Mouse (Mus musculus) fibroblast of lung, adult 2 months (primary cell): Measurements from ENCODE around the gene Zfp12.
A peak's percentile ranks its signal among the peaks of the same experiment; 100 is the strongest.

Experiments
- DNase-seq: peaks from one replicate; pipeline ENCODE4 v3.0.0-alpha.2; 2011; ENCODE audit warnings: low read depth

Gene Zfp12

DNA sequence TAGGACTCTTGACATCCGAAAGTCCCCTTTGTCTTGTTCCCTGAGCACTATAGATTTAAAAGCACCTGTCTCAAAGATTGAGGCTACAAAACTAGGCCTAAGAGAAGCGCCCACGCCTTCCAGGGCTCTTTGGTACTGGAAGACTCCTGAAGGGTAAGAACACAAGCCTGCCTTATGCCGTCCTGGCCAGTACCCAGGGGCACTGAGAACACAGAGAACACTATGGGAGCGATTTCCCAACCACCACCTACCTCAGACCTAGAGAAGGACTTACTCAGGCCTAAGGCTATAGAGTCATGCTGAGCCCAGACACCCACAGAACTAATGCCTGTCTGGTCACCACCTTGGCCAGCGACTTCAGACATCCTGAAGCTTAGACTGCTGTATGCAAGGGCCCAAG lies 31.8 kb downstream of the Zfp12 start:
- peak; percentile 8 for DNase-seq

DNA sequence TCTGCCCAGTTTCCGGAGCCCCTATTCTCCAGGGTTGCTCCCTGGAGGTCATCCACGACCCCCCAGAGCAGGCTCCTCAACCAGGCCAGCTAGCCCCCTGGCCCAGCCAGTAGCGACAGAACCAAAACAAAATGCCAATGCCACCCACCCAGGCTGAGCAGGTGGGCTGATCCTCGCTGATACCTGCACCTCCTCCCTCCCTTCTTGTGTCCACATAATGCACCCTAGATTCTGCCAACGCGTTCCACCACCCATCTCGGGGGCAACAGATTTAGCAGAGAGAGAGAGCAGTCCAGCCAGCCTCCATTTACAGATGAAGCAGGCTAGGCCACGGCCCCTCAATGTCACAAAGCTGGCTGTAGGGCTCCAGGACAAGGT lies 34.0 kb downstream of the Zfp12 start:
- no peak for DNase-seq

DNA sequence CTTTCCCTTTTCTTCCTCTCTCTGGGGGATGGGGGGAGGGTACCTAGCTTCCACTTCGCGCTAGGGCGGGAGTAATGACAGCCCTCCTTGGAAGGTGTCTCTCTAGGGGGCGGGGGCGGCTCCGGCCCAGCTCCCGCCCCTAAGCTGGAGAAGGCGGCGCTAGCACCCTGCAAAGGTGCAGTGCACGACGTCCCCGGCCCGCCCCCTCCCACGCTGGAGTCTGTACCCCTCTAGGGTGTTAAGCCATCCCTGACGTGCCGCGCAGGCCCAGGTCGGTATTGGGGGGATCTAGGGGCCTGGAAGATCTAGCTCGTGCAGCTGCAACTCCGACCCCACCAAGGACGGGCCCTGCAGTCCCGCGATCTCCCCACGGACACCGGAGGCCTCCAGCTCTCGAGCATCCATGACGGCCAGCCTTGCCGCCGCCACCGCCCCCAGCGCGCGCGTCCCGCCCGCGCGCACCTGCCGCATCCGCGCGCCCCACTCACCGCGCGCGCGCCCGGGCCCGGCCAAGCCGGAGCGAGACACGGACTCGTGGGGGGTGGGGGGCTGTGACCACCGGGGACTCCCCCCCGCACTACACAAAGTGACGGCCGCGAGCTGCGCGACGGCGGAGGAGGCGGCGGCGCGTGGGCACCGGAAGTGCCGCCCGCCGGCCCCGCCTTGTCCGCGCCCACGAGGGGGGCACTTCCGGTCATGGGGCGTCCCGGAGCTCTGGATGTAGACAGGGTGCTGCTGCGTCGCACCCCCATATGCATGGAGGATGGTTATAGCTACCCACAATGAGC lies 34.6 kb downstream of the Zfp12 start, which contains the start of gene Zfp316:
Zfp316 (minus strand) TSS at position 660 of the 788 bp plus-strand sequence.
- DNase-seq: no peak

DNA sequence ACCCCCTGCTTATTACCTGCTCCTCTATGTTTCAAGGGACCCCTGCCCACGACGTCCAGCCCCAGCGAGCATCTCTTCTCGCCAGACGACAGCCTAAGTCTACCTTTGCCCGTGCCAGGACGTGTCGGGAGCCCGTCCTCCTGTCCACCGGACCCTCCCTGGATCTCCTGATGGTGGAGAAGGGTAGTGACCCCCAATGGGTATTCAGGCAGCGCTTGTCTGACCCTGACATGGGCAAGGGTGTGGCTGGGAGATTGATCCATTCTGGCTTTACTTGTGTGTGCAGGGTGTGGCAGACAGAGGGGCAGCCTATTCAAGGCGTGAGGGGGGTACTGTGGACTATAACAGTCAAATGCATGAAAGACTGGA lies 35.2 kb downstream of the Zfp12 start:
- DNase-seq: peak; percentile 27

DNA sequence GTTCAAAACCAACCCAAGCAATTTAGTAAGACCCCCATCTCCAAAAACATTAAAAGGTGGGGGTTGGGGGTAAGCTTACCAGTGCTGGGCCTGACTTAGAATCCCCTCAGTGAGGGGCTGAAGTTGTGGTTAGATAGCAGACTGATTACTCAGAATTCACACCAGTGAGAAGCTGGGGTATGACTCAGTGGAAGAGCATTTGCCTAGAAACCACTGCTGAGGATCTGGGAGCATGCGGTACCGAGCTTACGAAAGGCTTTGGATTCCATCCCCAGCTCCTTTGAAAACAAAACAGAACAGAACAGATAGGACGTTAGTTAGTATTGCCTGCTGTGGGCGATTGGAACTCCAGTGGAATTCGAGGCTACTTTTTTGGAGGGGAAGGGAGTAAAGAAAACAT lies 36.7 kb downstream of the Zfp12 start:
- DNase-seq: peak; percentile 94

DNA sequence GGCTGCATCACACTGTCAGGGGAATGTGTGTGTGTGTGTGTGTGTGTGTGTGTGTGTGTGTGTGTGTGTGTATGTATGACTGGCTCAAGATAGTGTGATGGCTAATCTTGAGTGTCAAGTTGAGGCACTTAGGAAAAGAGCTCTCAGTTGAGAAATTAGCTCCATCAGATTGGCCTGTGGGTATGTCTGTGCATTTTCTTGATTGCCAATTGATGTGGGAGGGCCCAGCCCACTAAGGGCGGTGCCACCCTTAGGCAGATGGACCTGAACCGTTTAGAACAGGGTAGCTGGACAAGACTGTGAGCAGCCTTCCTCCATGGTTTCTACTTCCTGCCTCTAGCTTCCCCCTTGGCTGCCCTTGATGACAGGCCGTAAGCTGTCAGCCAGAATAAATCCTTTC lies 37.1 kb downstream of the Zfp12 start:
- no peak for DNase-seq

DNA sequence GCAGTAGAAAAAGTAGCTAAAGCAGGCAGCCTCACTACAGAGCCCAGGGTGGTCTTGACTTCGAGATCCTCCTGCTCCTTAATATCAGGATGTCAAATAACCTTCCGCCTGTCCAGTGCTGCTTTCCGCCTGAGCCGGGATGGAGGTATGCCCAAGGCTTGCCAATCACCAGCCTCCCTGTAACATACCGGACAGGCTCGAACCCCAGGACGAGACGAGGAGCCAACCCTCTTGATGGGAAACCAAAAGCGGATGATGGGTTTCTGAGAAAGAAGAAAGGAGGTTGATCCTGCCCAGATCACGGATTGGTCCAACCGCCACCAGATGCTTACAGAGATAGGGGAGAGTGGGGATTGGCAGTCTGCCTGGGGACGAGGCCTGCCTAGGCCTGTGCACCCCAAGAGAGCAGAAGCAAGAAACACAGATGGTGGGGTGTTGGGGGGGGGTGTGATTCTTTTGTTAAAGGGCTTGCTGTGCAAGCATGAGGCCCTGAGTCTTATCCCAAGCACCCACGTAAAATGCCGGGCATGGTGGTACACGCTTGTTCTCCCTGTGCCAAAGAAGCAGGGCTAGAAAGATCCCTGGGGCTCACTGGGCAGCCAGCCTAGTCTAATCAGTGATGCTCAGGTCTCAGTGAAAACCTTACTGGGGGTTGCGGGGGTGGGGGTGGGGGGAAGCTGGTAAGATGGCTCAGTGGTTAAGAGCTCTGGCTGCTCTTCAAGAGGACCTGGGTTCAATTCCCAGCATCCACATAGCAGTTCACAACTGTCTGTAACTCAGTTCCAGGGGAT lies 37.8 kb downstream of the Zfp12 start:
- DNase-seq: no peak

DNA sequence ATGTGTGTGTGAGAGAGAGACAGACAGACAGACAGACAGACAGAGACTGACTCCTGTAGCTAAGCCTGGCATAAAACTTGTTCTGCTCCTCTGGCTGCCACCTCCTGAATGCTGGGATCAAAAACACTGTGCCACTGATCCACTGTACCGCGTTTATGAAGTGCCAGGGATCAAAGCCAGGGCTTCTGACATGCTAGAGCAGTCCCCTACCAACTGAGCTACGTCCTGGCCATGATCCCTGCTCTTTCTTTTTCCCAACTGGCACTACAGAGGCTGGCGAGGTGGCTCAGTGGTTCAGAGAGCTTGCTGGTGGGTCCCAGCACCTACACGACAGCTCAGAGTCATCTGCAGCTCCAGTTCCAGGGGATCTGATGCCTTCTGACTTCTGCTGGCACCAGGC lies 40.8 kb downstream of the Zfp12 start:
- DNase-seq: no peak

DNA sequence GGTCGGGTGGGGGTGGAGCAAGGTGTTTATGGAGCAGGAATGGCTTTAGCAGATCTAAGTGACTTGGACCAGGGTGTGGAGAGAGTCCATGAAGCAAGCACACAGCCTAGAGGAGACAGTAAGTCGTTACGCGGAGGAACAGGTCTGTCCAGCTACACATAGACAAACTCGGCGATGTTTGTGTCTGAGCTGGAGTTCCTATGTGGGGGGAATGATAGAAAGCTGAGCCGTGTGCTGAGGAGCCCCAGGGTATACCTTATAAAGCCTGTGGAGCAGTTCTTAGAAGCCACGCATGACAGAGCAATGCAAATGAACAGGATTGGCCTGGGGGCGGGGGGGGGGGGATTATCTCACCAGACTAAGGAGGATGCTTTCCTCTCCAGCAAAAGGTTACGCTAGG lies 44.3 kb downstream of the Zfp12 start:
- DNase-seq: no peak

DNA sequence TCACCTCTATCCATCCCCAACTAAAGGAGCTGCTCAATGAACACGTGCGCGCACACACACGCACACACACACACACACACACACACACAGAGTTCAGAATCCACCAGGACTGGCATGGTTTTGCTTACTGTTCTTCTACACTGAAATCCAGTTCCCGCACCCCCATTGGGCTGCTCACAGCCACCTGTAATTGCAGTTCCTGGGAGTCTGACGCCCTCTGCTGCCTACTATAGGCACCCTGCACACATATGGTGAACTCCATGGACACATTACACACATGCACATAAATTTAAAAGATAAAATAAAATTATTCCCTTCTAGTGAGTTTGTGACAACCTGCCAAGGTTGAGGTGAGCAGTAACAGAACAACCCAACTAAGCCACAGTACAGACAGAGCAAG lies 49.8 kb downstream of the Zfp12 start:
- no peak for DNase-seq

DNA sequence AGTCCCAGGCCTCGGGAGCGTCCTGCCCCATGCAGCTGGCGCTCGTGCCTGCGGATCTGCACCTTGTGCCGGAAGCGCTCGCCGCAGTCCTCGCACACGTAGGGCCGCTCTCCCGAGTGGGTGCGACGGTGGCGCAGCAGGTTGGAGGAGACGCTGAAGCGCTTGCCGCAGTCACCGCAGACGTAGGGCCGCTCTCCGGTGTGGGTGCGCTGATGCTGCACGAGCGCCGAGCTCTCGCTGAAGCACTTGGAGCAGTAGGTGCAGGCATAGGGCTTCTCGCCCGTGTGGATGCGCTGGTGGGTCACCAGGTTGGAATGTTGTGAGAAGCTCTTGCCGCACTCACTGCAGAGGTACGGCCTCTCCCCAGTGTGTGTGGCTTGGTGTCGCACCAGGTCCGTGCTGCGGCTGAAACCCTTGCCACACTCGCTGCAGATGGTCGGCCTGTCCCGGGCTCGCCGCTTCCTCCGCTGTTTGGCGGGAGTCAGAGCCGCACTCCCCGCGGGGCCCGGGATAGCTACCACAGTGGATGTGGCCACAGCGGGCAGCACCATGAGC lies 52.9 kb downstream of the Zfp12 start:
- DNase-seq: no peak

DNA sequence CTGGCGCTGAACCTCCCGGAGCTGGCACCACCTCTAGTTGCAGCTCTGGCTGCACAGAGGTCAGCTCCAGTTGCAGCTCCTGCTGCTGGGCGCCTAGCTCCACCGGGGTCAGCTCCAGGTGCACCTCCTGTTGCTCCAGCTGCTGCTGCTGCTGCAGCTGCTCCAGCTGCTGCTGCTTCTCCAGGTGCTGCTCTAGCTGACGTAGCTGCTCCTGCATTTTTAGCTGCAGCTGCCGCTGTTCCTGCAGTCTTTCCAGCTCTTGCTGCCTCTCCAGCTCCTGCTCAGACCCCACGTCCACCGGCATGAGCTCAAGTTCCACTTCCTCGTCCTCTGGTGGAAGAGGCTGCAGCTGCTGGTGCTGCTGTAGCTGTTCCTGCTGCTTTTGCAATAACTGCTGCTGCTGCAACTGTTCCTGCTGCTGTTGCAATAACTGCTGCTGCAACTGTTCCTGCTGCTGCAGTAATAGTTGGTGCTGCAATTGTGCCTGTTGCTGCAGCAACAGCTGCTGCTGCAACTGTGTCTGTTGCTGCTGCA lies 53.5 kb downstream of the Zfp12 start:
- no peak for DNase-seq

DNA sequence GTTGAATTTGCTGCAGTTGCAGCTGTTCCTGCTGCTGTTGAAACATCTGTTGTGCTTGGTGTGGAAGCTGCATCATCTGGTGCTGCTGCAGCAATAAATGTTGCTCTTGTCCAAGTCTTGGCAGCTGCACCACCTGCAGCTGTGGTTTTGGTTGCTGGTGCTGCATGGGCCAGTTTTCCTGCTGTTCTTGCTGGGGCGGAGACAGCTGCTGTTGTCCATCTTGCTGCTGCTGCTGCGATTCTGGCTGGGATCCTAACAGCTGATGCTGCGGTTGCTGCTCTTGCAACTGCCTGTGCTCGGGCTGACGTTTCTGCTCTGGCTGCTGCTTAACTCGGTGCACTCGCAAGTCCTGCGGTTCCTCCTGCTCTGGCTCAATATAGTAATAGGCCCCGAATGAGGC lies 54.3 kb downstream of the Zfp12 start:
- no peak for DNase-seq

DNA sequence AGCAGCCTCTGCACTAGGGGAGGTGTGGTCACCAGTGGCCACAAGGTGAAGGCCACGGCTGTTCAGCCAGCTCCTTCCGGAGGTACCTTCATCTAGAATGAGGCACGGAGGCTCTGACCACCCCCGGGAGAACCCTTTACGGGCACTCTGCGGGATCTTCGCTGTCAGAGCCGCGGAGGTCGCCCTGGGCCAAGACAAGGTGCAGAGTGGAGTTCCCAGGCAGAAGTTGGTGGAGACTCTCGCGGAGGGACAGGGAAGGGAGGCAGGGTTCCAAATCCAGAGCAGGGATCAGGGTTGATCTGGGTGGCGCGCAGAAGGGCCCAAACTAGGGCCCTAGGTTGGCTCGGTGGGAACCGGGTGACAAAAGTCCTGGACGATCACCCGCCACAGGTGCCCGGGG lies 57.9 kb downstream of the Zfp12 start:
- DNase-seq: no peak

DNA sequence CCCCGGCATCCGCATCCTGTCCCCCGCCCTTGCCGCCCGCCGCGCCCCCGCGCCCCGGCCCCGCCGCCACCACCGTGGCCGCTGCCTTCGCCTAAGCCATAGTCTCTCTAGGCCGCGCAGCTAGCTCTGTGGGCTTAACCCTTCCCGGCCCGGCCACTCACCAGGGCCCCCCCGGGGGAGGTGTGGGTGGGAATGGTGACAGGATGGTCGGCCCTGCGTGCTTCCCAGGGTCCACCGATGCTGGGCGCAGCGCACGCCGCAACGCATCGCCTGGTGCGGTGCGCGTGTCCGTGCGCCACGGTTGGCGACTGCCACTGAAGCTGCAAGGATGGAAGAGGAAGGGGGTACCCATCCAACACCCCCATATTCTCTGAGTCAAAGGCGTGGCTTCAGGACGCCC lies 58.4 kb downstream of the Zfp12 start, which contains the start of gene Zfp853:
Zfp853 (minus strand) TSS at position 220 of the 400 bp plus-strand sequence.
- DNase-seq: no peak

DNA sequence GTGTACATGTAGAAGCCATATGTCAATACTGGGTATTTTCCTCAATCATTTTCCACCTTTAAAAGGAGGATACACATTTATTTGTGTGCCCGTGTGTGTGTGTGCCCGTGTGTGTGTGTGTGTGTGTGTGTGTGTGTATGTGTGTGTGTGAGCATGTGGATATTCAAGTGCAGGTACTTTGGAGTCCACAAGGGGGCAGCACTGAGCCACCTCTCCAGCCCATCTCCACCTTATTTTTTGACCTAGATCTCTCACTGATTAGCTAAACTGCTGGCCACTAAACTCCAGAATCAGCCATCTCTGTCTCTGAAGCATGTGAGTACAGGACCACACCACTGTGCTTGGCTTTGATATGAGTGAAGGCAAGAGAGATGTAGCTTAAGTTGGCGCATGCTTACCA lies 59.9 kb downstream of the Zfp12 start:
- no peak for DNase-seq

DNA sequence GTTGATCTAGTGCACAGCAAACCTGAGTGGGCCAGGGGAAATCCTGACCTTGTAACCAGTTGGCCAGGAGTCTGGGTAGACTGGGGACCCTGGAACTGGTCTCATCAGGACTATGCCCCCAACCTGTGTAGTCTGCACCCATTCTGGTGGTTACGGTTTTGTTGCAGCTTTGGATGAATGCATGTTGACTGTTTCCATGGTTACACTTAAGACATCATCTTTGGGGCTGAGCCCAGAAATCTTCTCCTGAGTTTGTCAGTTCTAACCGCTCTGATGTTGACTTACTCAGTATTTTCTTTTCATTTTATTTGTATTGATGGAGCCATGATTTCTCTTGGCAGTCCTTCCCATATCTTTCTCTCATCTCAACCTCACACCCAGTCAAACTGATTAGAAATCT lies 60.4 kb downstream of the Zfp12 start:
- DNase-seq: no peak

DNA sequence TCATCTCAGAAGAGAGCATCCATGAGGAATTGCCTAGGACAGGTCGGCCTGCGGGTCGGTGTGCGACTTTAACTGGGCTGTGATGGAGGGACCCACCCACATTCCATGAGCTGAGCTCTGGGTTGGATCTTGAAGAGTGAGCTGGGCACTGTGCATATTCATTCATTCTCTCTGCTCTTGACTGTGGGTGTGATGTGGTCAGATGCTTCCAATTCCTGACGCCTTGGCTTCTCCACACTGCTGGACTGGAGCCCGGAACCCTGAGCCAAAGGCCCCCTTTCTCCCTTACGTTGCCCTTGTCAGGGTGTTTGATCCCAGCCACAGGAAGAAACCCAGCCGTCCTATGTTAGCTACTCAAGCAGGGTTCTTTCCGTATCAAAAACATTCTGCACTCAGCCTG lies 63.0 kb downstream of the Zfp12 start:
- no peak for DNase-seq

DNA sequence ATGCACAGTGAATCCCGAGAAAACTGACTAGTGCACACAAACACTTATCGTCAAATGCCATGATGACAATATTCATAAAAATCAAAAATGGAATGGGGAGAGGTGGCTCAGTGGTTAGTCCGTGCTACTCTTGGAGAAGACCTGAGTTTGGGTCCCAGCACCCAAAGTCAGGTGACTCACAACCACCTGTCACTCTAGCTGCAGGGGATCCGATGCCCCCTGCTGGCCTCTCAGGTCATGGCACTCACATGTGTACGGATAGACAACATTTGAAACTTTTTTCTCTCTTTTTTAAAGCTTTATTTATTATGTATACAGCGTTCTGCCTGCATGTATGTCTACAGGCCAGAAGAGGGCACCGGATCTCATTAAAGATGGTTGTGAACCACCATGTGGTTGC lies 63.4 kb downstream of the Zfp12 start:
- DNase-seq: no peak
